Mouse (Mus musculus) liver, adult 2 months (tissue): Measurements from ENCODE around the gene Tm9sf1.

Source experiments
- CTCF ChIP-seq: fragments of 200-500 bp; IDR thresholded peaks from 2 replicates; pipeline ENCODE4 v1.5.1; 2011; ENCODE audit warnings: low read depth, low read length, control low read depth
- POLR2A ChIP-seq: fragments of 200-500 bp; IDR thresholded peaks from 2 replicates; pipeline ENCODE4 v1.6.1; 2011; ENCODE audit warnings: low read length, control low read depth; ENCODE audit not compliant: insufficient read depth; ENCODE audit errors: extremely low read depth

- TF ChIP-seq CTCF, result no peak
- TF ChIP-seq POLR2A, result peak; percentile 55; the same call in 1 of the 2 replicates
These were observed at the start of gene Tm9sf1 for GRCm38 (mm10) chr14:55643060-55643907.
